Mouse (Mus musculus) kidney, postnatal 0 days (tissue): Measurements from ENCODE around the gene Gm2115. TPM values are rescaled to one million over a fixed set of nuclear protein-coding genes. Genes with fewer than 3 reads are reported as not detected.

ENCODE experiments used
- ATAC-seq: fragments of 200-750 bp; cut with Nextera tagmentation; replicated peaks from 2 replicates; pipeline ENCODE4 v1.8.0; 2017; ENCODE audit warnings: low read depth, moderate number of reproducible peaks, moderate TSS enrichment, moderate library complexity; ENCODE audit not compliant: low FRiP score
- DNase-seq: peaks from one replicate; pipeline ENCODE4 v3.0.0-alpha.2; 2016; ENCODE audit warnings: low spot score
- H3K27ac ChIP-seq: fragments of 300-500 bp; sonication (generic); 2 replicates; pipeline ENCODE4 v1.5.1; 2014; ENCODE audit warnings: mild to moderate bottlenecking
- H3K27me3 ChIP-seq: fragments of 300-500 bp; sonication (generic); 2 replicates; pipeline ENCODE4 v1.6.1; 2014; ENCODE audit warnings: low read length, mixed read lengths; ENCODE audit not compliant: insufficient read depth
- H3K36me3 ChIP-seq: fragments of 300-500 bp; sonication (generic); 2 replicates; pipeline ENCODE4 v1.6.1; 2014; ENCODE audit warnings: low read length, mixed read lengths; ENCODE audit not compliant: insufficient read depth
- H3K4me1 ChIP-seq: fragments of 300-500 bp; sonication (generic); replicated peaks from 2 replicates; pipeline ENCODE4 v1.6.1; 2014; ENCODE audit warnings: antibody characterized with exemption, low read length, mixed read lengths; ENCODE audit not compliant: insufficient read depth
- H3K4me2 ChIP-seq: fragments of 300-500 bp; sonication (generic); 2 replicates; pipeline ENCODE4 v1.6.1; 2014; ENCODE audit warnings: mild to moderate bottlenecking, low read length, moderate library complexity, mixed read lengths
- H3K4me3 ChIP-seq: fragments of 300-500 bp; sonication (generic); replicated peaks from 2 replicates; pipeline ENCODE4 v1.5.1; 2014; ENCODE audit warnings: low read depth, low read length
- H3K9ac ChIP-seq: fragments of 300-500 bp; sonication (generic); 2 replicates; pipeline ENCODE4 v1.6.1; 2014; ENCODE audit warnings: low read depth, low read length
- H3K9me3 ChIP-seq: fragments of 300-500 bp; sonication (generic); replicated peaks from 2 replicates; pipeline ENCODE4 v1.6.1; 2016; ENCODE audit warnings: low read length, inconsistent platforms, mixed read lengths
- CTCF ChIP-seq: IDR thresholded peaks from 2 replicates; pipeline ENCODE4 v1.5.1; 2016; ENCODE audit warnings: antibody characterized with exemption, low read depth, mild to moderate bottlenecking, moderate library complexity
- WGBS: fragments of 180-500 bp; shearing (Covaris S2); extraction: QIAGEN DNeasy Blood & Tissue Kit; methylation state at CpG from one replicate; pipeline ENCODE4 v1.1.7; 2014; 5-methylcytosine and 5-hydroxymethylcytosine counted together
- polyA plus RNA-seq: library from polyadenylated mRNA; unstranded; fragments of >200 nt; fragmentation: Nextera tagmentation; extraction: Ambion mirVana; gene quantifications from 2 replicates; pipeline ENCODE4 v1.2.1, GENCODE M21; 2015

The Gm2115 gene
- polyA plus RNA-seq, 1 experiment from 2014 or later = 0.91 TPM

- no peaks in the 10 kb centered on the region for H3K9me3 ChIP-seq
- no peak overlapping the region for H3K4me2 ChIP-seq
- ATAC-seq (no peak), DNase-seq (no peak)
- H3K27ac ChIP-seq = no peak overlapping the region
- WGBS = 72% methylated on average over 3 of the region's 3 CpGs
- TF ChIP-seq CTCF = no peak
- H3K4me1 ChIP-seq = no peaks in the 10 kb centered on the region
- H3K36me3 ChIP-seq = no peaks in the 10 kb centered on the region
- no peaks in the 10 kb centered on the region for H3K27me3 ChIP-seq
- H3K9ac ChIP-seq = no peak overlapping the region
- no peak overlapping the region for H3K4me3 ChIP-seq
Measured at GRCm38 (mm10) chr7:84555294-84555693, 26.5 kb downstream of the Gm2115 start.

GRCm38 (mm10) chr7:84557332-84557731, 28.6 kb downstream of the Gm2115 start:
- Histone ChIP-seq H3K9ac (no peak overlapping the region), H3K4me3 (no peak overlapping the region), H3K4me2 (no peak overlapping the region), H3K27me3 (no peaks in the 10 kb centered on the region), H3K27ac (no peak overlapping the region), H3K4me1 (no peaks in the 10 kb centered on the region), H3K36me3 (no peaks in the 10 kb centered on the region), H3K9me3 (no peaks in the 10 kb centered on the region)
- no peak for TF ChIP-seq CTCF
- WGBS = 75% methylated on average over 3 of the region's 3 CpGs
- ATAC-seq = no peak
- DNase-seq = peak; percentile 9

- 84% methylated on average over 1 of the region's 1 CpGs for WGBS
- DNase-seq (no peak), ATAC-seq (no peak)
- H3K36me3 ChIP-seq = no peaks in the 10 kb centered on the region
- H3K27ac ChIP-seq = no peak overlapping the region
- TF ChIP-seq CTCF = no peak
- no peak overlapping the region for H3K4me2 ChIP-seq
- H3K9ac ChIP-seq = no peak overlapping the region
- no peaks in the 10 kb centered on the region for H3K4me1 ChIP-seq
- no peaks in the 10 kb centered on the region for H3K9me3 ChIP-seq
- no peak overlapping the region for H3K4me3 ChIP-seq
- no peaks in the 10 kb centered on the region for H3K27me3 ChIP-seq
Measured at GRCm38 (mm10) chr7:84560500-84560899, 31.7 kb downstream of the Gm2115 start.

- no peak for TF ChIP-seq CTCF
- Histone ChIP-seq H3K27me3 (no peaks in the 10 kb centered on the region), H3K4me2 (no peak overlapping the region), H3K9me3 (no peaks in the 10 kb centered on the region), H3K4me1 (no peaks in the 10 kb centered on the region), H3K4me3 (no peak overlapping the region), H3K27ac (no peak overlapping the region), H3K36me3 (no peaks in the 10 kb centered on the region), H3K9ac (no peak overlapping the region)
- ATAC-seq (no peak), DNase-seq (no peak)
- 83% methylated on average over 3 of the region's 3 CpGs for WGBS
Measured at GRCm38 (mm10) chr7:84564236-84564635, 35.5 kb downstream of the Gm2115 start.

- WGBS = 46% methylated on average over 6 of the region's 6 CpGs
- Histone ChIP-seq H3K27ac (no peak overlapping the region), H3K9me3 (no peaks in the 10 kb centered on the region), H3K27me3 (no peaks in the 10 kb centered on the region), H3K4me2 (no peak overlapping the region), H3K4me3 (no peak overlapping the region), H3K4me1 (no peaks in the 10 kb centered on the region), H3K9ac (no peak overlapping the region), H3K36me3 (no peaks in the 10 kb centered on the region)
- no peak for DNase-seq
- no peak for ATAC-seq
- no peak for TF ChIP-seq CTCF
Measured at GRCm38 (mm10) chr7:84566200-84566599, 37.4 kb downstream of the Gm2115 start.

- no peaks in the 10 kb centered on the region for H3K27me3 ChIP-seq
- H3K4me3 ChIP-seq = no peak overlapping the region
- no peak overlapping the region for H3K4me2 ChIP-seq
- no peak overlapping the region for H3K9ac ChIP-seq
- H3K27ac ChIP-seq = no peak overlapping the region
- no peak; the same call in 1 of the 2 replicates for ATAC-seq
- no peak for DNase-seq
- H3K4me1 ChIP-seq = no peaks in the 10 kb centered on the region
- H3K36me3 ChIP-seq = no peaks in the 10 kb centered on the region
- H3K9me3 ChIP-seq = no peaks in the 10 kb centered on the region
- TF ChIP-seq CTCF = no peak
- WGBS = 79% methylated on average over 2 of the region's 2 CpGs
Measured at GRCm38 (mm10) chr7:84577034-84577433, 48.3 kb downstream of the Gm2115 start.

GRCm38 (mm10) chr7:84578841-84579240, 50.1 kb downstream of the Gm2115 start:
- Histone ChIP-seq H3K27ac (no peak overlapping the region), H3K4me2 (no peak overlapping the region), H3K36me3 (no peaks in the 10 kb centered on the region), H3K4me3 (no peak overlapping the region), H3K9ac (no peak overlapping the region), H3K27me3 (no peaks in the 10 kb centered on the region), H3K4me1 (no peaks in the 10 kb centered on the region), H3K9me3 (no peaks in the 10 kb centered on the region)
- TF ChIP-seq CTCF = no peak
- ATAC-seq (no peak), DNase-seq (no peak)
- WGBS = 89% methylated on average over 1 of the region's 1 CpGs
